Mouse (Mus musculus) megakaryocyte progenitor cell, adult 5-6 weeks (primary cell): ENCODE measurements around the gene Hand2. TPM values are rescaled to one million over a fixed set of nuclear protein-coding genes. Genes with fewer than 3 reads are reported as not detected.

Source experiments
- ATAC-seq: replicated peaks from 2 replicates; pipeline ENCODE4 v1.8.0; 2016; ENCODE audit warnings: mild to moderate bottlenecking, moderate TSS enrichment, inconsistent platforms; ENCODE audit not compliant: poor library complexity
- total RNA-seq, 2 experiments: library from RNA; stranded (forward) in 1 of 2; stranded (reverse) in 1 of 2; fragments of 157-497, 149-512 nt in 1 of 2; fragments of 200-1000 nt in 1 of 2; gene quantifications; 2 replicates each; pipeline versions ENCODE4 v1.2.3 to v1.2.4; 2015 to 2017

Gene Hand2
- not detected in 2 replicates for total RNA-seq (2015)
- not detected in 2 replicates for total RNA-seq (2017)

DNA sequence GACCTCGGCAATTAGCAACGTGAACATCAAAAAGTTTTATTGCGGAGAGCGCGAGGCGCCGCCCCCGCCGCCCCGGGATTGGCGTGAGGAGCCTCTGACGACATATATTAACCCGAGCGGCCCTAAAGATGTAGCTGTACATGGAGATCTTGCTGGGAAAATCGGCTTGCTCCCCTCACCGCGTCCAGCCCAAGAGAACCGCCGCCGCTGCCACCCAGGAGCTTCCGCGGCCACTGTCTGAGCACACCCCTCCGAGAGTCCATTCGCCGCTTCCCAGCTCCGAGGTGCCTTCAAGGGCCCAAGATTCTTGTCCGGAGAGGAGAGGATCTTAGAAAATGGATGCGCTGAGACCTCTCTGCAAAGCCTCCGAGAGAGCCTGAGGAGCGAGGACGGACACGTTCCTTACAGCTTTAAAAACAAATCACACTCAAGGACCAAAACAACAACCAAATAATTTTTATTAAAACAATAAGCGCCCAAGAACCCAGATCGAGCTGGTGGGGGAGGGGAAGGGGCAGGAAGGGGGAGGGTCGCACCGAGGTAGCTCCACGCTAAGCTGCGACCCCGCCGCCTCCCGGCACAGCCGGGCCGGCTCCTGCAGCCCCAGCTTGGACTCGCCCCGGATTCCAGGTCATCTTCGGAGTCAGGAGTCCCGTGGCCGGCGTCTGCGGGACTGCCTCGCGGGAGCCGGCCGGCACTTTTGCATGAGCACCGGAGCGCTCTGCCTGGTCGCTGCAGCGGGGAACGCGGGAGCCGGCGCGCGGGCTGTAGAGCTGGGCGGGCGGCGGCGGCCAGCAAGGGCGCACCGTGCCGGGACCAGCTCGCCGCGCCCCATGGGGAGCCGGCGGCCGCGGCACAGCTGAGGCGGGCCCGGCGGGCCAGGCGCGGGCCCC is at the start of gene Hand2:
TSS of gene Hand2 (plus strand) at position 133 of the 893 bp plus-strand sequence.
- 0 out of 2 replicates have a peak, but pooled peaks have one; percentile 32 for ATAC-seq

DNA sequence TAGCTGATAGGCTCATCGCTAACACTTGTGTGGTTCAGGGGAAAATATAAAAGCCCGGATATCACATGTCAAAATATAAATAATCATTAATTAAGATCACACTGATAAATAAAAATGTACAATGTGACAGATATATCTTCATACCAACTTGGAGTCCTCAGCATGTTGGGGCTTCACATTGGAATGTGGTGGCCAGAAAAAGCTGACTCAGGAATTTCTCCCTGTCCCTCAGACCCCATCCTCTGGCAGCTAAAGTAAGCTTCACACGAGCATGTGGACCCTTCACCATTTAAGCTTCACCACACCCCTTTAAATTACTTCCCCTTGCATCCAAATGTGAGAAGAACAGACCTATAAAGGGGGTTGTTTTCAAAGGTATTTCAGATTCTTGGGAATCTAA is 47.7 kb upstream of the Hand2 start:
- no peak for ATAC-seq

DNA sequence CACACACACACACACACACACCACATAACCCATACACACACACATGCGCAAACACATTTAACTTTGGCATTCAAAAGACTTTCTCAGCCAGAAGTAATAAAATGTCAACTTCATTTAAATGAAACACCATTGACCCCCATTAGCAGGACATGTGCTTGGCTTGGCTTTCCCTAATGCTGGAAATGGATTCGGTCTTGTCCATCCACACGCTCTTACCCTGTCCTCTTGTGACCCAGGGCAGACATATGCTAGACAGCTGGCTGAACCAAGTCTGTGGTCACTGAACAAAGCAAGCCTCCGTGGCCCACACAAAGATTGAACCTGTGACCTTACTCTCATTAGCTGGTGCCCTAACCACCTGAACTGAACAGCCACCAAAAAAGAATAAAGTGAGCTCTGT is 27.3 kb upstream of the Hand2 start:
- no peak for ATAC-seq

DNA sequence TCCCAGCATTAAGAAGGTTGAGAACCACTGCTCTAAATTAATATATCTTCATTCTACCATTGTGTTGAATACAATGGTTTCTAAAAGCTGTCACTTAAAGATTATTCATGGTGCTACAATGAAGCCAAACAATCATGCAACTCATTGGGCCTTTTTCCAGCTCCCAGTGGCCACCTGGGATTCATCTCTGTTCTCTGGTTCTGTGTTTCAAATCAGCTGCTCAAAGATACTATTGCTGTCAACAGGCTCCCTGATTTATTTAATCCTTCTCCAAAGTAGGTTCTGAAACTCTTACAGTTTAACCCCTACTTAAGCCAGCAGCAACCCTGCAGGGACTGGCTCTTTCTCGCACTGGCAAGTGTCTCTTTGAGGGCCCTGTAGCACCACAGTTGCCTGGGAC is 17.3 kb upstream of the Hand2 start:
- ATAC-seq, result no peak

DNA sequence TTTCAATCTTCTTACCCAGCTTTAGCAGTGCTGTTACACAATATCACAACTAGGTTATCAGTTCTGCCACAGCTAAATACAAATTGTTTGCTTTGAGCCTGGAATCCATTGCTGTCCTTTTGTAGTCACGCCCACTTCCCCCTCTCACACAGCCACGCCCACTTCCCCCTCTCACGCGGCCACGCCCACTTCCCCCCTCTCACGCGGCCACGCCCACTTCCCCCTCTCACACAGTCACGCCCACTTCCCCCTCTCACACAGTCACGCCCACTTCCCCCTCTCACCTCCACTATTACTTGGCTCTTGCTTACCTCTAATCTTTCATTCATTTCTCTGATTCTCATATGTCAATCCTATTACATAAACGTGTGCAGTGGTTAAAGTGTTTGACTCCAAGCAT is 15.8 kb upstream of the Hand2 start:
- peak; percentile 82 for ATAC-seq

DNA sequence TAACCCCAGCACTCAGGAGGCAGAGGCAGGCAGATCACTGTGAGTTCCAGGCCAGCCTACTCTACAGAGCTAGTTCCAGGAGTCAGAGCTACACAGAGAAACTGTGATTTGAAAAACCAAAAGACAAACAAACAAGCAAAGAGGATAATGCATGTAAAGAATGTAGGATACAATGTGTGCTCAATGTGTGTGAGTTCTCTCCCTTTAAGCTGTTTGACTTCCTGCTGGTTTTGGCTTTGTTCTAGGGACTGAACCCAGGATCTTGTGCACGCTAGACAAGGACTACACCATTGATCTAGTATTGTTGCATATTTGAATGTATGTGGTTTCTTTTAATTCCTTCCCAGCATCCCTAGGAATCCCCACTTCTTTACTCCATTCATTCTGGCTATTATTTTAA is 14.3 kb upstream of the Hand2 start:
- no peak for ATAC-seq

DNA sequence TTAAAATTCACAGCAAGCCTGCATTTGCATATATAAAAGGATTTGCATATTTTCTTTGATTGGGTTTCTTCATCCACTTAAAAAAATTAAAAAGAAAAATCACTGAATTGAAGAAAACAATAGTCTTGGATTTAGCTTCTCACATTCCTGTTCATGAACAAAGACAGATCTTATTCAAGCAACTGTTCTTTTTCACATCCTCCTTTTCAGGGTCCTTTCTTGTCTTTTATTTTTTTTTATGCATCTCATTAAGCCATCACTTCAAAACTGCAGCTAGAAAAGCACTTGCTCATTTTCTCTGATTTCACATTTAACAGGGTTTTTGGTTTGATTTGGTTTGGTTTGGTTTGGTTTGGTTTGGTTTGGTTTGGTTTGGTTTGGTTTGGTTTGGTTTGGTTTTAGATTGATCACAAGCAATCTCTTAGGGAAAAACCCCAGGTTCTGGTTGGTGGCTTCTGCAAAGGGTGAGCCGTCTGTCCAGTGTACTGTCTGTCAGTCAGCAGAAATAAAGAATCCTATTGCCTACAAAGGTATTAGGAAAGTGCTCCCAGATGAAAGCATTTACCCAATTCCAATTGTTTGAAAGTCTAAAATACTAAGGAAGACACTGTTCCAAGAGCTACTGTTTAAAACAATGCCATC is 10.8 kb upstream of the Hand2 start:
- ATAC-seq, result no peak

DNA sequence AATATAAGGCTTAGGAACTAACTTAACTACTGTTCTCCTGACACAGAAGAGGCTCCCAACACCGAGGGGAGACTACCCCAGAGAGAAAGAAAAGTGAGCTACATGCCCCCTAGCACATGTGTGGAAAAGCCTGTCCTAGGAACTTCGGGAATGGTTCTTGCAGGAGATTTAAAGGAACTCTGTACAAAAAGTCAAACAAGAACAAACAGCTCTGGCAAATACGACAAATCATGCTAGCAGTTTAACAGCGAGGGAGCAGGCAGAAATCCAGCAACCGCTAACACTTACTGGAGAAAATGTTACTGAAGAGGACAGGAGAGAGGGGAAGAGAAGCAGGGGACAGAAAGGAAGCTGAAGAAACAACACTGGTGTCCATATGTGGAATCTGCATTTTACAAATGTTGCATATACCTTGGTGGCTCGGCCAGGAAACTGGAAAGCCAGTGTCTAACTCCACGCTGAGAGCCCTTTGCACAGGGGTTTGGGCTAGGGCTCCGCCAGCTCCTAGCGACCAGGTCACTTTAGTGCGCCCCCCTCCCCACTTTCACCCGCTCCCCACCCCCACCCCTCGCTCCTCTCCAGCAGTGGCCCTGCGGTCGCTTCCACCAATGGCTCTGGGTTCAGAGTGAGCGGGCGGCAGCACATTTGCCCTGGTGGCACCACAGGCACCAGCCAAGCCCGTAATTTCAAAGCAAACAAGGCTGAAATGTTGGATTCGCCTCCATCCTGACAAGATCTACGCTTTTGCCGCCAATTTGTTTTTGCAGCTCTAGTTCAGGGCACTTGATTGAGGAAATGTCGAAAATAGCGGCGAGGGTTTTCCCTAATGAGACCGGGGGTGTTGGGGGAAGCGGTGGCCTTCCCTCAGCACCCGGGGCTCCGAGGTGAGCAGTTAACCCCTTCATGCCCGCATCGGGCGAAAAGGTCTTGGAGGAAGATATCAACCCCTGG is 8.5 kb upstream of the Hand2 start:
- ATAC-seq, result no peak

DNA sequence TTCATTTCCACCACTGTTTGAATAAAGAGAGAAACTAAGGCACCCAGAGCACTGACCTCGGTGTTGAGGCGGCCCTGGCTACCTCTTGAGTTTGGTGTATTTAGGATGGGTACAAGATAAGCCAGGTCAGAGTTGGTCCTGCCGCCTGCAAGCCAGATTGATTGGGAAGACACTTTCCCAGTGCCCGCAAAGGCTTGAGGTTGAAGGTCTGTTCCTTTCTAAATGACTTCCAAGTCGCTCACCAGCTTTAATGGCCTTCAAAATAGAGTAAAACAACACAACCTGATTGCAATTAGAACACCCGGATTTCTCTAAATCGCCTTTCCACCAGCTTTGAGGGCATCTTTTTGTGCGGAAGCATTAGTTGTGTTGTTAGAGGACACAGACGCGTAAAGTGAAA is 7.2 kb upstream of the Hand2 start:
- no peak for ATAC-seq

DNA sequence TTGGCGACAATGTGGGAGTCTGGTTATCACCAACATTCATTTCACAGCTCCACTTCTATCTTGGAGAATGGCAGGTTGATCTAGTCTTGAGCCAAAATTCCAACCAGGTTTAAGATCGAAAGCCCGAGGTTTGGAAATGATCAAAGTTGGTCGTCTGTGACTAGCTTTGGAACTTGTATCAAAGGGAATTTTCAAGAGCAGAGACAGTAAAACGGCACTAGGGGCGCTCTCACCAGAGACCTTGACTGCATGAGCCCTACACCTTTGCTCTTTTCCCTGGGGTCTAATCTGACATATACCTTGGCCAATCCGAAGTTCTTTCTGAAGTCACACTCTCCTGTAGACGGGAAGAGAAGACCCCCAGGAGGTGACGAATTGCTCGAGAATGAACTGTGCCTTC is 6.6 kb upstream of the Hand2 start:
- 0 out of 2 replicates have a peak, but pooled peaks have one; percentile 52 for ATAC-seq

DNA sequence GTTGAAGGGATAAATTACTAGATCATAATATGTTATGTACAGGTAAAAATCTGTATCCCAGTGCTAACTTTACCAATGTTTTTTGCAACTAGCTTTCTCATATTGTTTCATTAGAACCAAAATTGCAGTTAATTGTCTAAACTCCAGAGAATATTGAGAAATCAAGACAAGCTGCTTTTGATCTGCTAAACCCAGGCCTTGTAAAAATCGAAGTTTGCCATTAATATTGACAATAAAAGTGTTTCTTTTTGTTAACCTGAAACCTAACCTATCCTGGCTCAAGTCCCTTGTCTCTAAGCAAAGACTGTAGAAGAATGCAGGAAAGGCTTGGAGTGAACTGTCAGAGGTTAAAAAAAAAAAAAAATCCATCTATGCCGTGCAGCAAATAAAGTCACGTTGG is 5.3 kb upstream of the Hand2 start:
- ATAC-seq, result no peak

DNA sequence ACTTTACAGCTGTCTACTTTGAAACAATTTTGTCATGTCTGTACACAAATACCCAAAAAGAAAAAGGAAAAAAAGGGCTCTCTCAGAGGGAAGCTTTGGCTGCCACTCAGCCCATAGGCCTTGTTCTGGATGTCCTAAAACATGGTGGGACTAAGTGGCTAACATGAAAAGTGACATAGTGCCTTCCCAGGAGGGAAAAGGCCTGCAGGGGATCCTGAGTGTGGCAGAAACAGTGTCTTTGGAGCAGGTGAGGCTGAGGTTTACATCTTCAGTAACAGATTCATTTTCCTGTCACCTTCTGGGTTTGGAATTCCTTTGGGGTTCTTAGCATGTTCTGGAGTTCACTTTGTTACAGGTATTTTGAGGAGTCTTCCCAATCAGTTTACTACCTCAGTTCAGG is 3.7 kb upstream of the Hand2 start:
- ATAC-seq, result no peak

DNA sequence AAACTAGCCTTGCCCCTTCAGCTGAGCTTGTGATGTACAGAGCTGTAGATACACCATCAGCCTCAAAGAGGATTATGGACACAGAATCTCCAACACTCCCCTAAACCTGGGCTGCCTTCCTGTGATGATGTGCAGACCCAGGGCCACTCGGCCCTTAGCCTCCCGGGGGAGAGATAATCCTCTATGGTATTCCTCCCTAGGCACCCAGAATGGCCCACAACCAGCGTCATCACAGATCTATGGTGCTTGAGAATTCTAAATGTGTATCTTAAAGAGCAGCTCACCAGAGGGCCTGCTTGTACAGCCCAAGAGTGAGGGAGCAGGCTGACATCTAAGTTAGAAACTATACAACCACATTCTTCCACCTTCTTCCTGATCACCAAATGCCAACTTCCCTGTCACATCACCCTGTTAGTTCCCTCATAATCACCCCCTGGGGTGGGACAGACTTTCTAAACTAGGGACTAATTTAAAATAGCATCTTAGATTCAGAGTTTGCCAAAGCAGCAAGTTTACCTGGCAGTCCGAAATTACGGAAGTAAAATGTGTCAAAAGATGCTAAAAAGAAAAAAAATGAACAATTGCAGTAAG is 2.8 kb upstream of the Hand2 start:
- no peak for ATAC-seq

DNA sequence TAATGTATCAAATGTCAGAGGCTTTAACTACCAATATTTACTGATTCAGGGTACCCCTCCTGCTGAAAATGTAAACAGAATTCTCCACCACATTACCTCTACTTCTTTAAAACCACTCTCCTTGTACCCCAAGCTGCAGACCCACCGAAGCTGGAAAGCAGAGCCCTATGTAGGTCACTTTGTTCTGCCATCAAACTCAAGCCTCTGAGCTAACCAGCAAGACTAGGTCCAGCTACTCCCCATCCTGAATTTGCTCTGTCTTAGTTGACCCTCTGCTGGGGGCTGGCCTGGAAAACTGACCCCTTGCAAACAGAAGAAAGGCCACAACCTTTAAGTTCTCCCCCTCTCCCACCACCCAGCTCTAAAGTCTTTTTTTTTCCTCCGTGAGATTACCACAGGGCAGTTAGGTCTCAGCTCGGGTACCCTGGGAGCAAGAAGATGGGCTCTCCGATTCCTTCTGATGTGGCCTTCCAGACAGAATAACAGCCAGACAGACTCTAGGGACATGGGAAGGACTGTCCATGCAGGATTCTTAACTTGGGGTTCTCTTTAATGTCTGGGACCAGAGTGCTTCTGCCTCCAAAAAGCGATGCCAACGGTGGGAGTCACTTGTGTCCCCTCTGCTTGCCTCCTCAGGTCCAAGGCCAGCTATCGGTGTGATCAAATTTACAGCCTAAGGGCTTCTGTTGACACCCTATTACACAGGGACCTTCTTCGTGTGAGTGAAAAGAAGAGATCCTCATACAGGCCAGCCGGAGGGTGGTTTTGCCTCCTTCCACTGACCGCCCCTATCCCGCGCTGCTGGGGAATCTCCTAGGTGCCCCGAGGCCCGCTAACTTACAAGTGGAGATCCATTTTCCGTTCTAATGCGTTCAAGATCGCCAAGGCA is 1.4 kb upstream of the Hand2 start:
- no peak for ATAC-seq

DNA sequence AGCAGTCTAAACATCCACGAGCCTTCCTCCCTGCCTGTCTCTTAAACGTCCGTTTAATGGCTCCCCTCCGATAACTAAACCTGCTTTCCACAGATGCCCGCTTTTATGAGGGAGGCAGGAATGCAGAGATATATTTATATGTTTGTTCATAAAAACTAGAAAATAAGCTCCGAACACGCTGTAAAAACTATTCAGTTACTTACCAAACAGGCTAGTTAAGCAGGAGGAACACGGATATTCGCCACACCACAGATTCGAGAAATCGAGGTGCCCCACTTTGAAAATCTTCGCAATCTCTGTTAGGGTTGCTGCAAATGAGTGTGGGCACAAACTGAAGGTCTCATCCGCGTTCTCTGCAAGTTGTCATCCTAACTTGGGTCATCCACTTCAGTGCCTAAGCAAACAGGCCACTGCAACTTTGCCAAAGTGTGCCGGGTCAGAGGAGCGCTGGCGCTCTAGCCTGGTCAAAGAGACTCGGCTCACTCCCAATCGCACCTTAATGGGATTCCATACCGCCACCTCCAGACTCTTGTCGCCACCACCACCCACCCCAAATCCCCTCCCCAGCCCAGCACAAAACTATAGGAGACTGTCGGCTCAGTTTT is 700 bp upstream of the Hand2 start:
- no peak for ATAC-seq

DNA sequence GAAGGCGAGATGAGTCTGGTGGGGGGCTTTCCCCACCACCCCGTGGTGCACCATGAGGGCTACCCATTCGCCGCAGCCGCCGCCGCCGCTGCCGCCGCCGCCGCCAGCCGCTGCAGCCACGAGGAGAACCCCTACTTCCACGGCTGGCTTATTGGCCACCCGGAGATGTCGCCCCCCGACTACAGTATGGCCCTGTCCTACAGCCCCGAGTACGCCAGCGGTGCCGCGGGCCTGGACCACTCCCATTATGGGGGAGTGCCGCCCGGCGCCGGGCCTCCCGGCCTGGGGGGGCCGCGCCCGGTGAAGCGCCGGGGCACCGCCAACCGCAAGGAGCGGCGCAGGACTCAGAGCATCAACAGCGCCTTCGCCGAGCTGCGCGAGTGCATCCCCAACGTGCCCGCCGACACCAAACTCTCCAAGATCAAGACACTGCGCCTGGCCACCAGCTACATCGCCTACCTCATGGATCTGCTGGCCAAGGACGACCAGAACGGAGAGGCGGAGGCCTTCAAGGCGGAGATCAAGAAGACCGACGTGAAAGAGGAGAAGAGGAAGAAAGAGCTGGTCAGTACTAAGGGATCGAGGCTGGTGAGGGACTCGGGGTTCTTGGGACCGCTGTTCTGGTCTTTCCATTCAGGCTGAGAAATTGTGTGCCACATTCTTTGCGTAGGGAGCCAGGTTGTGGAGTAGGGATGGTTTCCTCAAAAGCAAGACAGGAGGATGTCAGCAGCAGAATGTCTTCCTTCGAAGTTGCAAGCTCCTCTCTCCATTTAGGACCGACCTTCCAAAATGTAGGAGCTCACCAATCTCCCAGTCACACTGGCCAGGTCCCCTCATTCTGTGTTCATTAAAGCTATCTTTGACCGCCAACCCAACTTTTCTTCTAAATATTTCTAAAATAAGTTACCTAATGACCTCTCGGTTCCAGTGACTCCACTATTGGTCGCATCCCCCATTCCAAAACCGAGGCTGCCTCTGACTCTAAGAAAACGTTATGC is 1.4 kb downstream of the Hand2 start:
- peak; percentile 34 for ATAC-seq

DNA sequence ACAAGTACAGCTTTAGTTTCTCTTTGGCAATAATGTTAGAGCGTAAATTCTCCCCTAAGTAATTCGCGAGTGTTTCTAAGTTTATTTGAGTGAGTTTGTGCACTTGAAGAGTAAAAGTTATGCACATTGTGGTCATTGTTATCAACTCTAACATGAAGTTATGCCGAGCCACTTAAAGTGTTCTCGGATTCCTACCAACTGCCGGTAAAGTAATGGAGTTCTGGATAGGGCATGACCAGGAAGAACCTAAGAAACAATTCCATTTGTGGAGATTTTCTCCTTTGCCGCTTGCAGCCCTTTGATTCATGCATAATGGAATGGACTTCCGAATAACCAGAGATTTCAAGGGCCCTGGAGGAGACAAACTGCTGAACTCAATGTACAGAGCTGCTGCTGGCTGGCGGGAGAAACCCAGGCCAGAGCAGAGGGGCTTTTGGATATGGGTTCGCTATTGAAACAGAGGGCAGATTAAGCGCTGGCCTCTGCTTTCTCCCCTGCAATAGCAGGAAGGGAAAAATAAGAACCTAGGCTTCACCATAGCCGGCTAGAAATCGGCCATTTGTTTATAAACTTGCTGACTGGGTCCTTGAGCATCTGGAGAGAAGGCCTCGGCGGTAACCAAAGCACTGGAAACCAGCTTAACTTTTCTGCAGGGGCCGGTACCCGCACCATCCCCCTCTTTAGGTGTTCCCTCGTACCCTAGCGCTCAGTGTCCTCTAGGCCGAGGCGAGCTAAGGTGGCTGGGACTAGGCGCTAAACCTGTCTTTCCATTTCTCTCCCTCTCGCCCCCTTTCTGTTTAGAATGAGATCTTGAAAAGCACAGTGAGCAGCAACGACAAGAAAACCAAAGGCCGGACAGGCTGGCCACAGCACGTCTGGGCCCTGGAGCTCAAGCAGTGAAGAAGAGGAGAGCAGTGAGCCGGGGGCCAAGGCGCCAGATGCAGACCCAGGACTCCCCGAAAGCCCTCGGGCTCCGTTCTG is 2.5 kb downstream of the Hand2 start:
- ATAC-seq, result no peak
